Mouse (Mus musculus): ENCODE results near the gene Otulinl.

Gene Otulinl

DNA sequence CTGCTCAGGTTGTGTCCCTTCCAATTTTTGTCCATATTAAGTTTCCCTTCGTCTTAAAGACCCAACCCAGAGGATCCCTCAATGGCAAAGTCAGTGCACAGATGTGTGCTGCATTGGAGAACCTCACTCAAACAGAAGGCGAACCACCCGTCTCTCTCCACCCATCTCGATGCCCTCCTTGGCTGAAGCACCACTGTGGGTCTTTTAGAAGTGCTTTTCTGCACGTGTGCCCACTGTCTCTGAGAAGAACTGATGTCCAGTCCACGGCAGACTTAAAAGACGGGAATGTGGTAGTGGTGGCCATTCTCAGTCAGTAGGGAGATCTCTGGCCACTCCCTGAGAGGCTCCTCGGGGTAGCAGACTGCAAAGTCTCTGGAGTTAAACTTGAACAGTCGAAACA, 24.8 kb downstream of the Otulinl start:
- DNase-seq (ENCODE audit: low spot score in 2 of 2), result no peak

DNA sequence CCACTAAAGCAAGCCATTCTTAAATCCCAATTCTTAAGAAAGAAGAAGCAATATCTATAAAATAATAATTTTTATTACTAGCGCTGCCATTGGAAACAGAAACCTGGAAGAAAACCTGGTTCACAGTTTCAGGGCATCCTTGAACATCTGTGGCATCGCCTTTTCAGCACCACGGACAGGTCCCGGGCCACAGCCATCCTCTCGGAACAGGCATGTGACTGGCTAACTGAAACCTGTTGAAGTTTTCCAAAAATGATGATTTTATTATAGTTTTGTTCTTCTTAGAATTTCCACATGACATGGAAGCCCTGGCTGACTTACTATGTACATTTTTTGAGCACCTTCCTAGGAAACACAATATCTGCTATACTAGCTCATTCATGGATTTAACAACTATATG, 26.4 kb downstream of the Otulinl start:
- no peak for DNase-seq (ENCODE audit: low spot score in 2 of 2)

GRCm38 (mm10) chr15:27647686-27648085, 33.7 kb downstream of the Otulinl start:
- DNase-seq (ENCODE audit: low spot score in 2 of 2), result no peak

- no peak for DNase-seq (ENCODE audit: low spot score in 2 of 2)
Observed at GRCm38 (mm10) chr15:27646665-27647064, 34.7 kb downstream of the Otulinl start.

DNA sequence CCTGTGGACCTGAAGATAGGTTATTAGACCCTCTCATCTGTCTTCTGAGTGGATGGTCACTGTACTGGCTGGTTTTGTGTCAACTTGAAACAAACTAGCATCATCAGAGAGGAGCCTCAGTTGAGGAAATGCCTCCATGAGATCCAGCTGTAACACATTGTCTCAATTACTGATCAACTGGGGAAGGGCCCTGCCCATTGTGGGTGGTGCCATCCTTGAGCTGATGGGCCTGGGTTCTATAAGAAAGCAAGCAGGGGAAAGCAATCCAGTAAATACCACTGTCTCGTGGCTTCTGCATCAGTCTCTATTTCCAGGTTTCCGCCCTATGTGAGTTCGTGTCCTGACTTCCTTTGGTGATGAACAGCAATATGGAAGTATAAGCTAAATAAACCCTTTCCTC, 36.1 kb downstream of the Otulinl start:
- DNase-seq (ENCODE audit: low spot score in 2 of 2), result no peak

- DNase-seq (ENCODE audit: low spot score in 2 of 2), result peak in 1 of 2 experiments; percentile 45
Observed at GRCm38 (mm10) chr15:27642895-27643294, 38.5 kb downstream of the Otulinl start.

DNA sequence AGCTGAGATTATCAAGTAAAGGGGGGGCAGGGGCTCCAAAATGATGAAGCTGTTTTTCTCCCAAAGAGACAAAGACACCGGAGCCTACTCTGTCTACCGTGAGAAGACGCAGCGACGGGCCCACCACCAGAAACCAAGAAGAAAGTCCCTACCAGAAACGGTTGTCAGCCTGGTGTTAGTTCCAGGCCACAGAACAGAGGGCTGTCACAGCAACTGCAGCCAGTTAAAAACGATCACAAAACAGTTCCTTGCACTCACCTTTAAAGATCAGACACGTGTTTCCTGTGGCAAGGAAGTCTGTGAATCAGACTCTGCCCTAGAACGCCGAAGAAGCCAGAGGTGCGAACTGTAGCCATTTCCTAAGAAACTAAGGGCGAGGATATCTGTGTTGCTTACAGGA, 40.2 kb downstream of the Otulinl start:
- DNase-seq (ENCODE audit: low spot score in 2 of 2), result no peak

DNA sequence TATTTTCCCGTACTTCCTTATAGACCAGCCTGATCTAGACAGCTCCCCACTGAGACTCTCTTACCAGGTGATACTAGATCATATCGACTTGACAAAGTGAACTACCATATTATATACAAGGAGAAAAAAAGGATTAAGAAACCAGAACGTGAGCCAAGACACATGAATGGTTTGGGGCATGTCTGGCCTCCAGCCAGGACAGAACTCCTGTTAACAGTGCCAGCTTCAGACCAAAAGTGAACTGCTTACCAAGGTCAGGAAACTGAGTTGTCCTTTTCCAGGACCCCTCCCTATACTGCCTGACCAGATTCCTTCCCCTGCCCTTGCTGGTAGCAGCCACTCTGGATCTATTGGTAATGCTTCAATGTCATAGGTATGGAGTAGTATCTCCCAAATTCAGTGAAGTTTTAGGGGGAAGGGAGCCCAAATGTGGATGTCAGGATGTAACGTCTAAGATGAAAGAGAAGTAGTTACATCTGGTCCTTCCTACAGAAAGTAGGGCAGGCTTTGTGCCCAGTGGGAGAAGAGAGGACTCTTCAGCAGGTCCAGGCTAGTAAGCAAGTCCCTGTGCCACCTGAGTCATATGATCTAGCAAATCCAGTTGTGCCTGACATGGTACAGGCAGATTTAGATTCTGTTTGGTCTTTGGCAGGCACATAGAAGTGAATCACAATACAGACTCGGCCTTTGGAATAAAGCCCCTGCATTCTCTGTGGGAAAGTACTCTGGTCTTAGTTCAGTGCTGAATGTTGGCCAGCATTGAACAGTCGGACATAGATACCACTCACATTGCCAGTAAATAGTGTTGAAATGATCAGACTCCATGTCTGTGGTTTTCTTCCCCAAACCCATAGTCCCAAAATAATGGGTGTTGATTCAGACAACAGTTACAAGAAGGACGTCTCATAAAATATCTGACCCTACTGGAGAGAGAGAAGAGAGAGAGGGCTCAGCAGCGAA, 47.2 kb downstream of the Otulinl start:
- DNase-seq (ENCODE audit: low spot score in 2 of 2), result peak in 1 of 2 experiments; percentile 14

GRCm38 (mm10) chr15:27630601-27631383, 50.6 kb downstream of the Otulinl start, which contains the start of gene Otulin:
TSS of gene Otulin (minus strand) at chr15:27630693.
- DNase-seq (ENCODE audit: low spot score in 2 of 2), result peak; percentile 98 to 99

DNA sequence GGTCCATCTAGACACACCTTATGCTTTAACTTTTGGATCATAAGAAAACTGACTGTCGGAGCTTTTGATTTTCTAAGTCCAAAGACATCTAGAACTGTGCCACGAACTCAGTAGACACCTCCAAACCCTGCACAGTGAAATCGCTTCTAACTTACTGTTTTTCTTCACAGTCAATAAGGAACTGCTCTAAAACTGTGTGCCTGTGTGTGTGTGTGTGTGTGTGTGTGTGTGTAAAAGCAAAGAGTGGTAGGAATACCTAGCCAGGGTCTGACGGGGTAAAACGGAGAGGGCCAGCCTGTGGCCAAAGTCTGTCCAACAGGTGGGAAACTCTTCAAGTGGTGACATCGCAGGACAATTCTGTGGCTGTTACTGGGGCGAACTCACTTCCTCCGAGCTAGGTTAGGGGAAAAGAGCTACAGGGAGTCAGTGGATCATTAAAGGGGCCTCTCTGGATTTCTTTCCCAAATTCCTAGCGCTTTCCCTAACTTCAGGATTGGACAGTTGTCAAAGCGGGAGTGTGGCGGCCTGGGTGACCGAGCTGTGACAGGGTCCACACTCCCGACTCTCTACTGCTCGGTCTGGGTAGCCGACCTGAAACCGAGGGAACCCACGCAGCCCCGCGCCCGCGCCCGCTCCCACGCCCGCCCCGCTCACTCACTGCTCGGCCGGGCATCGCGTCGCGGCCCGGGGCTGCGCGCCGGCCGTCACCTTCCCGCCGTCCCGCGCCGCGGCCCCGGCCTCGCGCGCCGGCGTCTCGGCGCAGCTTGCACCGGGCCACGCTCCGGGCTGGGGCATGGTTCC, 51.4 kb downstream of the Otulinl start:
- DNase-seq (ENCODE audit: low spot score in 2 of 2), result peak; percentile 5 to 18

GRCm38 (mm10) chr15:27629046-27629445, 52.3 kb downstream of the Otulinl start:
- DNase-seq (ENCODE audit: low spot score in 2 of 2), result no peak

GRCm38 (mm10) chr15:27627794-27628193, 53.6 kb downstream of the Otulinl start:
- no peak for DNase-seq (ENCODE audit: low spot score in 2 of 2)

- no peak for DNase-seq (ENCODE audit: low spot score in 2 of 2)
Observed at GRCm38 (mm10) chr15:27626314-27626713, 55.1 kb downstream of the Otulinl start.

DNA sequence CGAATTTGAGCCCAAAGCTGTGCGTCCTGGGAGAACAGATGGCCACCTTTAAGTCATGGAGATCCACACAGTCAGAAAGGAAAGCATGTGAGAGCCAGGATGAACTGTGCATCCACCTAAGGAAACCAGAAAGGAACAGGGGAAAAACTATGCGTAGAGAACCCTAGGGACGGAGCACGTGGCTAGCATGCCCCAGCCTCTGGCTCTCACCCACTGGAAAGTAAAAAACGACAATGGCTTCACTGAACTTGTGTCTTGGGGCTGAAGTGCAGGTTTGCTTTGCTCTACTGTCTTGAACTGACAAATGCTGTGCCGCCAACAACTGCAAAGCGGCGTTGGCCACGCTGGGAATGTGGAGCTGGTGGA, 55.5 kb downstream of the Otulinl start:
- no peak for DNase-seq (ENCODE audit: low spot score in 2 of 2)

GRCm38 (mm10) chr15:27625014-27625889, 56.1 kb downstream of the Otulinl start:
- DNase-seq (ENCODE audit: low spot score in 2 of 2), result no peak

GRCm38 (mm10) chr15:27623286-27623685, 58.1 kb downstream of the Otulinl start:
- no peak for DNase-seq (ENCODE audit: low spot score in 2 of 2)

- DNase-seq (ENCODE audit: low spot score in 2 of 2), result no peak
Observed at GRCm38 (mm10) chr15:27620475-27621185, 60.7 kb downstream of the Otulinl start.

DNA sequence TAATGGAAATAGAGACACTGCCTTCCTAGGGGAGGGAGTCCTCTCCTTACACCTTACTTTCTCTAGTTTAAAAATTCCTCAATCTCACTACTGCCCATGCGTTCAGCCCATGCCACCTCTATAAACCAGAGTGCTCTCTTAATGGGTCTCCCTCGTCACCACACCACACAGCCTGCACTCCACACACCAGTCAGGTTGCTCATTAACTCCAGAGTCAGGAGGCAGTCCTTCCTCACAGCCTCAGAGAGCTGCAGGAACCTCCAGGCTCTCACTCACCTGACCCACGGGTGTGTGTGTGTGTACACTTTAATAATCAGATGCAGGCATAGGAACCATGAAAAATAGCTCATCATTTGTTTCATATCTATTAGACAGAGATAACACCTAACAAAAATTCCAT, 61.7 kb downstream of the Otulinl start:
- DNase-seq (ENCODE audit: low spot score in 2 of 2), result no peak

- no peak for DNase-seq (ENCODE audit: low spot score in 2 of 2)
Observed at GRCm38 (mm10) chr15:27618778-27619533, 62.4 kb downstream of the Otulinl start.
